ENCODE assay signal across 11 mouse cellular contexts in genomic region chr19:6857391-6858005, GRCm38 (mm10). TPM values are rescaled to one million over a fixed set of nuclear protein-coding genes. Genes with fewer than 3 reads are reported as not detected.
DNase-seq lines count a peak whose midpoint lies in the region; ATAC-seq lines count a peak whose summit lies in the region.
"Had no signal": no experiment of that assay in that cellular context is flagged by ENCODE, and none has a peak within 500 bp of the region (broad histone marks: within the 10 kb centered on the region; RNA-seq: fewer than 3 reads in every experiment).

No protein-coding gene starts in this region.

- H3K9ac ChIP-seq in heart, embryonic 16.5 days (ENCODE audit: low read length) = no peak overlapping the region
- H3K9ac ChIP-seq in liver, embryonic 13.5 days = peak overlapping the region; percentile 36; the same call in 1 of the 2 replicates
- no peak overlapping the region for H3K9ac ChIP-seq in neural tube, embryonic 15.5 days (replicated peaks)
- H3K9ac ChIP-seq: forebrain, postnatal 0 days; hindbrain, embryonic 13.5 days; lung, embryonic 14.5 days had no signal

- H3K9me3 ChIP-seq in heart, embryonic 16.5 days (replicated peaks; ENCODE audit: control insufficient read depth, low read length) = no peaks in the 10 kb centered on the region
- H3K9me3 ChIP-seq in liver, embryonic 13.5 days (replicated peaks) = no peaks in the 10 kb centered on the region
- H3K9me3 ChIP-seq in neural tube, embryonic 15.5 days (replicated peaks) = no peaks in the 10 kb centered on the region
- H3K9me3 ChIP-seq: hindbrain, embryonic 13.5 days had no signal

- peaks cover 3% of the 10 kb centered on the region; the same call in 1 of the 2 replicates for H3K4me1 ChIP-seq in heart, embryonic 16.5 days (ENCODE audit: control insufficient read depth, insufficient read depth, low read length)
- peaks cover 43% of the 10 kb centered on the region for H3K4me1 ChIP-seq in liver, embryonic 13.5 days (replicated peaks)
- H3K4me1 ChIP-seq in neural tube, embryonic 15.5 days = peaks cover 12% of the 10 kb centered on the region

- WGBS in heart, embryonic 16.5 days = 70% methylated on average over 9 of the region's 9 CpGs
- WGBS in liver, embryonic 13.5 days (ENCODE audit: insufficient replicate concordance) = 26% methylated on average over 9 of the region's 9 CpGs
- WGBS in neural tube, embryonic 15.5 days = 82% methylated on average over 9 of the region's 9 CpGs

- no peak overlapping the region; the same call in 1 of the 2 replicates for H3K4me3 ChIP-seq in heart, embryonic 16.5 days (ENCODE audit: low read length)
- H3K4me3 ChIP-seq in liver, embryonic 13.5 days (replicated peaks) = peak overlapping the region; percentile 30
- H3K4me3 ChIP-seq in neural tube, embryonic 15.5 days (replicated peaks) = no peak overlapping the region
- H3K4me3 ChIP-seq: hindbrain, embryonic 13.5 days had no signal

- H3K36me3 ChIP-seq in heart, embryonic 16.5 days (ENCODE audit: control insufficient read depth, insufficient read depth) = no peaks in the 10 kb centered on the region
- no peaks in the 10 kb centered on the region for H3K36me3 ChIP-seq in liver, embryonic 13.5 days
- H3K36me3 ChIP-seq in splenic B cell, adult 2 months (ENCODE audit: control insufficient read depth, insufficient read depth, low read length, poor library complexity, severe bottlenecking) = 0 out of 2 replicates have a peak, but pooled peaks cover 2% of the 10 kb centered on the region
- no peaks in the 10 kb centered on the region for H3K36me3 ChIP-seq in neural tube, embryonic 15.5 days
- H3K36me3 ChIP-seq: hindbrain, embryonic 13.5 days had no signal

- no peak overlapping the region for H3K27ac ChIP-seq in heart, embryonic 16.5 days (ENCODE audit: low read length)
- H3K27ac ChIP-seq in liver, embryonic 13.5 days = no peak overlapping the region
- H3K27ac ChIP-seq in neural tube, embryonic 15.5 days (replicated peaks) = no peak overlapping the region
- H3K27ac ChIP-seq: hindbrain, embryonic 13.5 days had no signal

- DNase-seq in heart, adult 18-20 months = no peak
- DNase-seq in thymus, postnatal 14 days = peak; percentile 45
- no peak for DNase-seq in thymus, postnatal 0 days (ENCODE audit: low spot score)
- DNase-seq in liver, embryonic 13.5 days = no peak
- peak; percentile 56 for DNase-seq in splenic B cell, adult 2 months (ENCODE audit: low read depth, low spot score)
- DNase-seq in cerebellum, postnatal 4 days (ENCODE audit: low spot score in 2 of 2) = no peak

- peak overlapping the region; percentile 6; the same call in 1 of the 2 replicates for H3K4me2 ChIP-seq in heart, embryonic 16.5 days (ENCODE audit: low read depth, low read length)
- H3K4me2 ChIP-seq in liver, embryonic 13.5 days = peak overlapping the region; percentile 25
- H3K4me2 ChIP-seq in neural tube, embryonic 15.5 days = no peak overlapping the region
- H3K4me2 ChIP-seq: hindbrain, embryonic 13.5 days; lung, embryonic 14.5 days had no signal

- ATAC-seq in heart, embryonic 16.5 days (replicated peaks; ENCODE audit: extremely low read depth, insufficient read depth, low FRiP score) = no peak
- ATAC-seq in liver, embryonic 13.5 days (ENCODE audit: low read depth) = no peak
- no peak for ATAC-seq in neural tube, embryonic 15.5 days (ENCODE audit: low FRiP score)

- H3K27me3 ChIP-seq in heart, embryonic 16.5 days (ENCODE audit: control insufficient read depth, insufficient read depth, low read length) = peaks cover 4% of the 10 kb centered on the region; the same call in 1 of the 2 replicates
- H3K27me3 ChIP-seq in liver, embryonic 13.5 days = 0 out of 2 replicates have a peak, but pooled peaks cover 9% of the 10 kb centered on the region
- no peaks in the 10 kb centered on the region for H3K27me3 ChIP-seq in splenic B cell, adult 2 months (ENCODE audit: control insufficient read depth, insufficient read depth, low read length, poor library complexity, severe bottlenecking)
- H3K27me3 ChIP-seq in neural tube, embryonic 15.5 days (replicated peaks) = peaks cover 17% of the 10 kb centered on the region

RNA-seq across cellular contexts. Expression of gene Ccdc88b, which starts 0.5 kb away (rescaled TPM):
- 1.00 and 3.8 TPM in 2 replicates for polyA plus RNA-seq in heart, embryonic 16.5 days (2015; fragmentation: Nextera tagmentation; extraction: Ambion mirVana)
- 1 to 10 TPM in 1 of 2 experiments, under 1 TPM in 1; 0.79 to 2.2 TPM for total RNA-seq in heart, adult 18-20 months (2021)
- polyA plus RNA-seq in thymus, postnatal 0 days (2015; fragmentation: Nextera tagmentation; extraction: Ambion mirVana) = 18.8 and 23.0 TPM in 2 replicates
- 1.9 and 3.1 TPM in 2 replicates for polyA plus RNA-seq in liver, embryonic 13.5 days (2015; fragmentation: Nextera tagmentation; extraction: Ambion mirVana)
- 0.92 and 1.8 TPM in 2 replicates for polyA plus RNA-seq in neural tube, embryonic 15.5 days (2015; fragmentation: Nextera tagmentation; extraction: Ambion mirVana)

RNA-seq across cellular contexts. Expression of gene Rps6ka4, which starts 17.1 kb away (rescaled TPM):
- 20.0 and 20.5 TPM in 2 replicates for polyA plus RNA-seq in heart, embryonic 16.5 days (2015; fragmentation: Nextera tagmentation; extraction: Ambion mirVana)
- 10 to 100 TPM; 17.0 to 17.3 TPM for total RNA-seq in heart, adult 18-20 months (2021)
- 9.9 and 11.8 TPM in 2 replicates for polyA plus RNA-seq in thymus, postnatal 0 days (2015; fragmentation: Nextera tagmentation; extraction: Ambion mirVana)
- polyA plus RNA-seq in liver, embryonic 13.5 days (2015; fragmentation: Nextera tagmentation; extraction: Ambion mirVana) = 6.1 and 6.8 TPM in 2 replicates
- polyA plus RNA-seq in neural tube, embryonic 15.5 days (2015; fragmentation: Nextera tagmentation; extraction: Ambion mirVana) = 15.7 and 16.2 TPM in 2 replicates

RNA-seq across cellular contexts. Expression of gene Trmt112, which starts 52.0 kb away (rescaled TPM):
- polyA plus RNA-seq in heart, embryonic 16.5 days (2015; fragmentation: Nextera tagmentation; extraction: Ambion mirVana) = 80.0 and 93.0 TPM in 2 replicates
- total RNA-seq in heart, adult 18-20 months (2021) = 10 to 100 TPM; 37.7 to 39.3 TPM
- polyA plus RNA-seq in thymus, postnatal 0 days (2015; fragmentation: Nextera tagmentation; extraction: Ambion mirVana) = 234 and 240 TPM in 2 replicates
- 103 and 106 TPM in 2 replicates for polyA plus RNA-seq in liver, embryonic 13.5 days (2015; fragmentation: Nextera tagmentation; extraction: Ambion mirVana)
- 103 and 113 TPM in 2 replicates for polyA plus RNA-seq in neural tube, embryonic 15.5 days (2015; fragmentation: Nextera tagmentation; extraction: Ambion mirVana)

RNA-seq across cellular contexts. Expression of gene Prdx5, which starts 52.4 kb away (rescaled TPM):
- polyA plus RNA-seq in heart, embryonic 16.5 days (2015; fragmentation: Nextera tagmentation; extraction: Ambion mirVana) = 383 and 415 TPM in 2 replicates
- total RNA-seq in heart, adult 18-20 months (2021) = 100 to 1,000 TPM; 763 to 838 TPM
- 276 and 282 TPM in 2 replicates for polyA plus RNA-seq in thymus, postnatal 0 days (2015; fragmentation: Nextera tagmentation; extraction: Ambion mirVana)
- 97.7 and 101 TPM in 2 replicates for polyA plus RNA-seq in liver, embryonic 13.5 days (2015; fragmentation: Nextera tagmentation; extraction: Ambion mirVana)
- polyA plus RNA-seq in neural tube, embryonic 15.5 days (2015; fragmentation: Nextera tagmentation; extraction: Ambion mirVana) = 392 and 417 TPM in 2 replicates

Comparison
In these comparisons a context has a peak if more than half of its experiments do, and no peak if none do; other contexts are left out.
1. DNase-seq: peak in thymus, postnatal 14 days (single experiment) and splenic B cell, adult 2 months (single experiment); none in heart, adult 18-20 months (0 of 2), thymus, postnatal 0 days (single experiment), liver, embryonic 13.5 days (single experiment) and cerebellum, postnatal 4 days (0 of 2).